Mouse (Mus musculus) c-Kit-negative CD71-positive TER-119-positive erythroid progenitor cells, embryonic 14.5 days (primary cell): ENCODE measurements around the gene Casd1.
"Not testable (repeated sequence)": the region's sequence is repeated elsewhere in the genome, so short reads cannot be mapped to it uniquely, and the experiment has no call there.

ENCODE experiments used
- DNase-seq: peaks from one replicate; pipeline ENCODE4 v3.0.0-alpha.2; 2013; ENCODE audit warnings: low read depth, low spot score

Casd1 gene

DNA sequence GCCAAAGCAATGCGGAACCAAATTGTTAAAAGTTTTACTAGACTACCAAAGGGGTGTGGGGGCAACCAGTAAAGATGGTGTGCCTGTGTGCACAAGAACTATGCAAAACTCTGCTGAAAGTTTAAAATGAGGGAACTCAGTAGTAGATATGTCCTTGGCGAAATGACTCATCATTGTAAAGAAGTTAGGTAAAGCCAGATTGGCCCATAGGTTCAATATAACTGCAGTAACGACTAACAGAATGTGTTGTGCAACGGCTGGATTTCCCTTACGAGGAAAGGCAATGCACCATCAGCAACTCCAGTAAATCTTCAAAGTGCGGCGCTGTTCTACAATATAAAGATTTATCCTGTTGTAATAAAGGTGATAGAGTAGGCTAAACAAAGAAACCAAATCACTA, 11.8 kb downstream of the Casd1 start:
- DNase-seq: no peak

DNA sequence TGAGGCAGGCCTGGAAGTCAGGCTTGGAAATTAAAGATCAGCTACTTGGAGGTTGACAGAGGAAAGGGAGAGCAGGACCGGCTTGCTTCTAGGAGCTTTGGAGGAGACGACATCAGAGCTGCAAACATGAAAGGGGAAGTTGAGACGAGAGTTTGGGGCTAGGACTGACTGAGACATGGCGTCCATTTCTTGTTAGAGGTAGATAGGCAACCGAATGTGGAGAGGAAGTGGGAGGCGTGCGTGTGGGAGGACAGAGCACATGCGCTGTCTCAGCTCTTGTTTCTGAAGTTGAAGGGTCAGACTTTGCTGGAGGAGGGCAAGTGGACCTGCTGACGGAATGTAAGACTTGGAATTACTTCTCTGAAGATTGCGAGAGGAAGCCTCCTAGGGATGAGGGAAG, 17.3 kb downstream of the Casd1 start:
- DNase-seq: no peak

GRCm38 (mm10) chr6:4631464-4631863, 30.8 kb downstream of the Casd1 start:
- DNase-seq: no peak

DNA sequence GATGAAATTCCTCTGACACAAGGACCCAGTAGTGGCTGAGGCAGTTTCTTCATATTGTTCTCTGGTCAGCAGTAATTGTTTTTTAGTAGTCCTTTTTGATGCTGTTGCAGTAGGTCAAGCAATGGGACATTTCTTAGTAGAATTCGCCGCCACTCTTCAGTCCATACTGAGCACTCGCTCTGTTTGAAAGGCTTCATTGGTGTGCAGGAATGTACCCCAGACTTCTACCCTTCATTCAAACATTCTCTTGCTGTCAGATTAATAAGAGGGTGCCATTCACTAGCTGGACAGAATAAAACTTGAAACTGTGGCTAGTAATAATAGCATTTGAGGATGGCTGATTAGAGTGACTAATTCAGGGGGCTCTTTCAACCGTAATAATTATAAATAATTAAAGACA, 32.5 kb downstream of the Casd1 start:
- DNase-seq: no peak

GRCm38 (mm10) chr6:4634804-4635203, 34.2 kb downstream of the Casd1 start:
- no peak for DNase-seq

- no peak for DNase-seq
Observed at GRCm38 (mm10) chr6:4642068-4642467, 41.4 kb downstream of the Casd1 start.

GRCm38 (mm10) chr6:4647351-4647750, 46.7 kb downstream of the Casd1 start:
- DNase-seq: no peak

GRCm38 (mm10) chr6:4652596-4653134, 52.0 kb downstream of the Casd1 start:
- DNase-seq: no peak

DNA sequence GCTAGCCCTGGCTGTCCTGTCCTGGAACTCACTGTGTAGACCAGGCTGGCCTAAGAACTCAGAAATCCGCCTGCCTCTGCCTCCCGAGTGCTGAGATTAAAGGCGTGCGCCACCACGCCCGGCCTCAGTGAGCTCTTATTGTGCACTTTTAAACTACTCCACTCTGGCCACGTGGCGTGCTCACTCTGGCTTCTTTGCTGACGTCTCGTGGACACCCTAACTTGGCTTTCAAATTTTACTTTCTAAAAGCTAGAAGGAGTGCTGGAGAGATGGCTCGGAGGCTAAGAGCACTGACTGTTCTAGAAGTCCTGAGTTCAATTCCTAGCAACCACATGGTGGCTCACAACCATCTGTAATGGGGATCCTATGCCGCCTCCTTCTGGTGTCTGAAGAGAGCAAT, 53.1 kb downstream of the Casd1 start:
- not testable (repeated sequence) for DNase-seq

- no peak for DNase-seq
Observed at GRCm38 (mm10) chr6:4655466-4655865, 54.8 kb downstream of the Casd1 start.

DNA sequence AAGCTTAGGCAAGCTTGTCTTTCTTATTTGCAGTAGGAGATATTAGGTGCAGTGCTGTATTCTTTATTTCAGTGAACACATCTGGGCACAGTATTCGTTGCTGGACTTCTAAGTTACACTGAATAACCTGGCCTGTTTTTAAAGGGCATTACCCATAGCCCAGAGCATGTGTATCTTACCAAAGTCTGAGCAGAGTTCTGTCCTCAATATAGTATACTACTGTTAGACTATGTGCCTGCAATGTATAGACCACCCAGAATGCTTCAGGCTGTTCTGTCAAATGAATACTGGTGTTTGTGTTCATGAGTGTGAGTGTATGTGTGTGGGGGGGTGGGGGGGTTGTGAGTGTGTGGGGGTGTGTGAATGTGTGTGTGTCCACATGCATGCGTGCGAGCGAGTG, 55.3 kb downstream of the Casd1 start:
- DNase-seq: no peak

GRCm38 (mm10) chr6:4658861-4659260, 58.2 kb downstream of the Casd1 start:
- DNase-seq: no peak

DNA sequence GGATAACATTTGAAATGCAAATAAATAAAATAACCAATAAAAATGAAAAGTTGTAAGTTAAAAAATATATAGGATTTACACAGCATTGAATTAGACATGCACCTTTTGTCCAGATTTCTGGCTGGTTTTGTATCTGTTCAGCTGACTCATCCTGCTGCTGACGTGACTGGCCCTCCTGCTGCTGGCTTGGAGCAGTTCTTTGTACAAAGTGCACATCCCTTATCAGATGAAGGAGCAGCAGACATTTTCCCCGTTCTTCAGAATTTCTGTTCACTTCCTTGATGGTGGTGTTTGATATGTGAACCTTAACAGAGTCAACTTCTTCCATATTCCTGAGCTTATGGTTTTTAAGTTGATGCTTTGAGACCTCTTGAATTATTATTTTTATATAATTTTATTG, 62.9 kb downstream of the Casd1 start:
- DNase-seq: no peak

- DNase-seq: no peak
Observed at GRCm38 (mm10) chr6:4664313-4664712, 63.7 kb downstream of the Casd1 start.

DNA sequence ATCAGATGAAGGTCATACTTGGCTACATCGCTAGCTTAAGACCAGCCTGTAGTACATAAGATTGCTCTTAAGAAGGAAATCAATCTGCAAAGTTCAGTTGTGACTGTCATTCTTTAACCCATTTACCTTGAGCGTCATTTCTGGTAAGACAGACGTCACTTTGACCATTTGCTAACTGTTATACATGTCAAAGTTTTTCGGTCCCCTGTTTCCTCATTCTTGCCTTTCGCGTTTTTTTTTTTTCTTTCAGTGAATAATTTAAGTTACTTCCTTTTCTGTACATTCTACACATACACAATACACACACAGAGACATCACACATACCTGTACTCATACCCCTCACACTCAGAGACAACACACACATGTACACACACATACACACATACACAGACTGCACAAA, 64.5 kb downstream of the Casd1 start:
- DNase-seq: no peak

GRCm38 (mm10) chr6:4677356-4677761, 76.7 kb downstream of the Casd1 start:
- no peak for DNase-seq

GRCm38 (mm10) chr6:4679981-4680380, 79.3 kb downstream of the Casd1 start:
- DNase-seq: no peak

- no peak for DNase-seq
Observed at GRCm38 (mm10) chr6:4680576-4680975, 79.9 kb downstream of the Casd1 start.

DNA sequence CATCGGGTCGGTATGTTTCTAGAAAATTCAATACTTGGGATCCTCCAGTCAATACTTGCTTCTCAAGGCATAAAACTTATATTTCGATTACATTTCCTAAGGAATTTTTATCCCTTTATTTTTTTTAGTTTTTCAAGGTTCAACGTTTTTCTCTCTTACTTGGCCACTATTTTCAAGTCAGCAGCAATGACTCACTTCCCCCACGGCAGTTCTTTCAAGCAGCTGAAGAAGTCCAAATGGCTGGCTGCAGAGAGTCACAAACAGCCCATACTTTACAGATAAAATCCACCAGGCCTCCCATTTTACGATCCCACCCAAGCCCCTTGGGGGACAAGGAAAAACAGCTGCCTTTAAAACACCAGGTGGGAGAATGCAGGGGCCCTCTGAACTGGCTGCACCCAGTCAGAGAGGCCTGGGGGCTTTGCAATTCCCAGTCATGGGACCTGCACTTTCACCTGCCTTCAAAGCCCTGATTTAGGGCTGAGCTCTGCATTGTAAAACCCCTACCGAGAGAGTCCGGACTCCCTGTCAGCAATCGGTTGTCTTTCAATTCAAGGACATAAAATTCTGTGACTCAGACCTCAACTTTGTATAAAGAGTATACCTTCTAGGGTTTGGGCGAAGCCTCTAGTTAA, 84.2 kb downstream of the Casd1 start:
- no peak for DNase-seq

DNA sequence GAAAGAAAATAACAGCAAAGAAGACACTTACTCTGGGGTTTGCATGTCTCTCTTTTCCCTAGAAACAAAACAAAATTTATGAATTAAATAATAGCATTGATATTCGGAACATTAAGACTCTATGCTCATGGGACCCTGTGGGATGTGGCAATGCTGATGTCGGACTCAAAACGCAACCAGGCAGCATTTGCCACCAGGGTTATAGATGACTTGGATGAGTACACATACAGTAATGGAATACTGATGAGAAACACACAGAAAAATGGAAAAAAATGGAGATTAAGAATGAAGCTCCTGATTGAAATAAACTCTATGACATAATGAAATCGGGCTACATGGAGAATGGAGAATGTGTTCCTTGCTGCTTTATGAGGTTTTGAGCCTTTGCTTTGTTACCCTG, 89.8 kb downstream of the Casd1 start:
- no peak for DNase-seq
